Mouse (Mus musculus): ENCODE measurements around the gene Ankrd28.
"Not testable (repeated sequence)": the region's sequence is repeated elsewhere in the genome, so short reads cannot be mapped to it uniquely, and the experiment has no call there.

The Ankrd28 gene

GRCm38 (mm10) chr14:31830571-31831369, at the start of gene Ankrd28:
Ankrd28 (minus strand) TSS chr14:31830651.
- DNase-seq, result peak; percentile 95 to 98

DNA sequence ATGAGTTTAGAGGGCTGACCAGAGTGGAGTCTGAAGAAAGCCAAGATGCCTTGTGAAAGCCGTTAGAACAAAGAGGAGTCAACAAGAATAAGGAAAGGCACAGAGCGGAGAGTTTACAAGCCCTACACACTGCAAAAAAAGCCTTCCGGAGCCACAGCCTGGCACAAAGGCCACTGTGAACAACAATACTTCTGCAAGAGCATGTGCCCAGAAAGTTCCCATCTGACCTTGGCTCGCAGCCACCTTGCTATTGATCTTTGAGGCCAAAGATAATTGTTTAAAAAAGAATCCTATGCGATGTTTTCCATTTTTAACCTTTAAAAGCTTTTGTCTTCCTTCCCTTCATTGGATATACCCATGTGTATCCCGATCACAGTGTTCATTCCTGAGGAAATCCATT, 49.0 kb upstream of the Ankrd28 start:
- DNase-seq, result no peak

GRCm38 (mm10) chr14:31872130-31872529, 41.7 kb upstream of the Ankrd28 start:
- DNase-seq, result no peak

DNA sequence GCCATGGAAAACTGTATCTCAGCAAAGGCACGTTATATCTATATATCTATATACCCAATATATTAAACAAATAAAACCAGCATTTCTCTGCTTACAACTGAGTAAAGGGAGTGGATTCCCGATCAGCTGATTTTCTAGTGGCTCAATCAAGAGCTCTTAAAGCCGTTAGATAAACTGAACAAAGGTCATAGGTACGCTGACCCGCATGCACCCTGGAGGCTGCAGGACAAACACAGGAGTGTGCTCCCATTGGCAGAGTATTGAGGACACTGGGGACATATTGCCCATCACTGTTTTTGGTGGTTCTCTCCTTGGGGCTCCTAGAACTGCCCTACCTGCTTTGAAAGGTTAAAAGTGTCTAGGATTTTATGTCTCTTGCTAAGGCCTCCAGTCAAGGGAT, 40.0 kb upstream of the Ankrd28 start:
- DNase-seq, result no peak

DNA sequence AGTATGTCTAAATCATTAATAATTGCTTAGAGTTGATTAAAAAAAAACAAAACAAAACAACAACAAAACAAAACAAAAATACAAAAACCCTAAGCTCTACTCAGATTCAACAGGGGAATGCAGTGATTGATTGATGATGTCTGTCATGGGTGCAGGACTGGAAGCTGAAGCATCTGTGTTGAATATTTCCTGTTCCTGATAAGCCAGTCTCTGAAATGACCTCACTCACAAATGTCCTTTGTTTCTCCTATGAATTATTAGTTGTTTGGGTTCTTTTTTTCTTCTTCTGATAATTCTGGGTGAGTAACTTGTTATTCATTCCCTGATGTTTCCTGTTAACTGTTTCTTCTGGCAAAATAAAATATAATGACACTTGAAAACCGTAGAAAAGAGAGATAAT, 38.1 kb upstream of the Ankrd28 start:
- no peak for DNase-seq

- not testable (repeated sequence) for DNase-seq
Measured at GRCm38 (mm10) chr14:31866366-31866765, 35.9 kb upstream of the Ankrd28 start.

- DNase-seq, result no peak
Measured at GRCm38 (mm10) chr14:31858679-31859078, 28.2 kb upstream of the Ankrd28 start.

GRCm38 (mm10) chr14:31857096-31857975, 26.9 kb upstream of the Ankrd28 start:
- no peak for DNase-seq

DNA sequence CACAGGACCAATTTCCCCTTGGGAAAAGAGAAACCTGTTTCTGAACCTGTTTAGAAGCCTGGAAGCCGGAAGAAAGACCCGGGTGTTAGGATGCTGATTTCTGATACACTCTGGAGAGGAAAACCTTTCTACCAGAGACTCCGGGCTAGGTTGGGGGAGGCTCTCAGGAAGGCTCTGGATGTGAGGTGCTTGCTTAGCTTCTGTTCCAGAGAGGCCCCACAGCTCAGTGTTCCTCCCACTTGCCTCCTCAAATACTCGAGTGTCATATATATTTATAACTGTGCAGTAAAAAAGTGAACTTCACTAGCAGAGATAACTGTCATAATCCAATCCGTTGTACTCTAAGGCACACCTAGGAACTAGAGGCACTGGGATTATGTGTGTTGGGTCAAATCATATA, 25.6 kb upstream of the Ankrd28 start:
- DNase-seq, result no peak

DNA sequence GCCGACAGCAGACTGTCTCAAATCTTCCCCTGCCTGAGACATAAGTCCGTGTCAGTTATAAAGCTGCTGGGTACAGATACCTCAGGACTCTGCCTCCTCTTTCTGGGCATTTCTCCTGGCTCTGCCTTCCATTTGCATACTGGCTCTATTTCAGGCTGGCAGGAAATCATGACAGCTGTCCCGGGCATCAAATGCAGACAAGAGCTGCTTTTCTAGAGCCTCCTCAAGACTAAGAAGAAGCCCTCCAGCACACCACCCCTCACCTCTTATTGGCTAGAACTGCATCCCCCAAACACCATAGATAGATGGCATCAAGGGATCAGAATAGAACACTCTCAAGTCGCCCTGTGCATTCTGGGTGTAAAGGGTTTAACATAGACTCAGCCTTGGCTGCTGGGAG, 24.2 kb upstream of the Ankrd28 start:
- DNase-seq, result no peak

GRCm38 (mm10) chr14:31843571-31843970, 13.1 kb upstream of the Ankrd28 start:
- no peak for DNase-seq

DNA sequence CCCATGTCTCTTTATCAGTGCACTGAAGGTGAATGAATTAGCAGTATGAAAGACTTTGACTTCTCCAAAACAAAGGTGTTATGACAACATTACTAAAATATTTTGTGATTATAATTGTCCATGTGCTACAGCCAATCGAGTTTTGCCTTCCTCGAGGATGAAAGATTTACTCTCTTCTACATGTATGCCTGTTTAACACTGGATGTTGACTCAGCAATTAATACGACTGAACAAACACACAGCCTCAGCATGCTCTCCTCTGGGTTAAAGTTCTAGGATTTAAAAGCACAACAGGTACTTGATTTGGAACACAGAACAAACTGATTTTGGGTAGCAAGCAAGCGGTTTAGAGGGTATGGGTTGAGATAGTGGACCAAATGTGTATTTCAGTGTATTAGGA, 1.6 kb upstream of the Ankrd28 start:
- DNase-seq, result no peak

GRCm38 (mm10) chr14:31831370-31831712, 890 bp upstream of the Ankrd28 start:
- DNase-seq, result peak; percentile 42 to 43

GRCm38 (mm10) chr14:31829761-31830562, 489 bp downstream of the Ankrd28 start:
- peak; percentile 74 to 77 for DNase-seq

DNA sequence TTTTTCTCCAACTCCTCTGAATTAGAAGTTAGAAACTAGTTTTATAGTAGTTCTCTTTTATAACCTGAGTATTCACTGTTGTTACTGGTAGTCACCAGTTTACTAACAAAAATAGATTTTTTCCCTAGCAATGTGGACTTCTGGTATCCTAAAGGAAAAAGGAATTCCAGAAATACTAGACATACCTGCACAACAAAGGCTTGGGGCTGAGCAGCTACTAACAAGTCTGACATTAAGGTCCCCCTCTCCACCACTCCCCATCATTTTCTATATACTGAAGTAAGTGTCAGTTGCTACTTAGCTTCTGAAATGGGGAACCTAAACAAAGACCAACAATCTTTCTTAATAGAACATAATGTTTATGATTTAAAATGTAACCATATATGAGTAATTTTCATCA, 3.2 kb downstream of the Ankrd28 start:
- no peak for DNase-seq

- DNase-seq, result no peak
Measured at GRCm38 (mm10) chr14:31809942-31810341, 20.5 kb downstream of the Ankrd28 start.

DNA sequence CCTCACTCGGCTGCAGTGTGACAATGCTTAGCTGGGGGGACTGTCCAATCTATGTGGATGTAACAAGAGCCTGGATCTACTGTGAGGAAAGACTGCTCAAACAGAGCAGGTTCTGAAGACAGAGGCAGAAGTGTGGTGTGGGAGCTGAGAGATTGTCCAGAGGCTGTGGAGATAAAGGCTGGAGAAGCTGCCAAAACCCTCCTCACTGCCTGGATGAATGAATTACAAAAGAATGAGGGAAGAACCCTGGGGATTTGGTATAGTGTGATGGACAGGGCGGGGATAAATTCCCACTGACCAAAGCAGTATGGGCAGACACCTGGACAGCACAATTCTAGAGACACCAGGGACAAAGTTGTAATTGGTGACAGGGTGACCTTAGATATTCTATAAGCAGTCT, 26.7 kb downstream of the Ankrd28 start:
- no peak for DNase-seq

DNA sequence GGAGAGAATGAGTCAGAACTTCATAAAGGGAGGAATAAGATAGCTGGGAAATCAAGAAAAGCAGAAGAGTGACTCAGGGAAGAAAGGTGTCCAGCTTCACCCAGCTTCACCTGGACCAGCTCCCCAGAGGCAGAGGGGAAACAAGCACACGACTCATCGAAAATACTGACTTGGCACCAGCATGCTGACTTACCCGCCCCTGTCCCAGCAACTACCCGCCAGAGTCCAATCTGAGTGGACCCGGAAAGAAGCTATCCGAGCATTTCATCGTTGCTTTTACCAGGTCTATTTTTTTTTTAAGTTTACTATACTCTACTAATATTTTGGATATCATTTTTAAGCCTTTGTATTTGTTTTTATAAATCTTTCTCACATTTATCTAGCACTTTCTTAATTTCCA, 29.5 kb downstream of the Ankrd28 start:
- DNase-seq, result no peak

DNA sequence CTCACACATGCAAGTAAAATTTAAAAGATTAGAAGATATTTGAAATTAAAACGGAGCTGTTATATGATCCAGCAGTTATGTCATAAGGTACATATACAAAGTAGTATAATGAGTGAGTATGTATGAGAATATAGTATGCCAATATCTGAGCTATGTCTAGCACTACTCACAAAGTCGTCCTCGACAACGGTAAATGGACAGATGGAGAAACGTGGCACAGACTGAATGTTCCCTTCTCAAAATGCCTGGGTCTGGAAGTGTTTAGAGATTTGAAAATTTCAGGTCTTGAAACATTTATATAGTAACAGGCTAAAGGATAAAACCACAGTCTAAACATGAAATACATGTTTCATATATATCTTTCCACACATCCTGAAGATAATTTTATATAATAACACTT, 30.0 kb downstream of the Ankrd28 start:
- DNase-seq, result no peak

- DNase-seq, result no peak
Measured at GRCm38 (mm10) chr14:31798937-31799336, 31.5 kb downstream of the Ankrd28 start.

DNA sequence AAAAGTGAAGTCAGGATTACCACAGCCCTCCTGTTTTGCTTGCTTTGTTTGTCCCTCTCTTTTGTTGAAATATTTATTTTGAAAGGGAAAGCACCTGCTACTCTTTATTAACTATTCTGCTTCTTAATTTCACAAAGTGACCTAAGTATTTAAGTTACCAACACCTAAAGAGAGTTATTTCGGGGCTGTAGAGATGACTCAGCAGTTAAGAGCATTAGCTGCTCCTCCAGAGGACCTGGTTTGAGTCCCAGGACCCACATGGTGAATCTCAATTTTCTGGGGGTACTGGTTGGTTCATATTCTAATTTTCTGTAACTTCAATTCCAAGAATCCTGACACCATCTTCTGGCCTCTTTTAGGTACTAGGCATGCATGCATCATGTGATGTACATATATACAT, 34.9 kb downstream of the Ankrd28 start:
- no peak for DNase-seq

DNA sequence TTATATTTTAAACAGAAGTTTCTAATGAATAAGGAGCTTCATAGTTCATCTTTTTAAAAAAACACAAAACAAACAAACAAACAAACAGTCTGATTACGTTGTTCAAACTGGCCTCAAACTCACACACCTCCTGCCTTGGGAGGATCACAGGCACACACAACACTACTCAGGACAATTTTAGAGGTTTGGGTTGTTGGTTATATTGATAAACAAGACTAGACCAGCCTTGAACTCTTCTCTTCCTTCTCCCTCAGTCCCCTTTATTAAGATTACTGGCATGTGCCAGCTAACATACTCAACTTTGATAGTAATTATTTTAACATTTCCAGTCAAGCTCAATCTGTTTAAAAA, 35.7 kb downstream of the Ankrd28 start:
- no peak for DNase-seq
